Mouse (Mus musculus) erythroblast, embryonic 14.5 days (primary cell): ENCODE data around the gene Trp63.

Experiments
- GATA1 ChIP-seq: IDR thresholded peaks from 2 replicates; pipeline ENCODE4 v1.6.1; 2012; ENCODE audit warnings: low read length, inconsistent platforms, mixed read lengths
- TAL1 ChIP-seq: IDR thresholded peaks from 3 replicates; pipeline ENCODE4 v1.6.1; 2012; ENCODE audit warnings: low read length, inconsistent platforms, mixed read lengths

DNA sequence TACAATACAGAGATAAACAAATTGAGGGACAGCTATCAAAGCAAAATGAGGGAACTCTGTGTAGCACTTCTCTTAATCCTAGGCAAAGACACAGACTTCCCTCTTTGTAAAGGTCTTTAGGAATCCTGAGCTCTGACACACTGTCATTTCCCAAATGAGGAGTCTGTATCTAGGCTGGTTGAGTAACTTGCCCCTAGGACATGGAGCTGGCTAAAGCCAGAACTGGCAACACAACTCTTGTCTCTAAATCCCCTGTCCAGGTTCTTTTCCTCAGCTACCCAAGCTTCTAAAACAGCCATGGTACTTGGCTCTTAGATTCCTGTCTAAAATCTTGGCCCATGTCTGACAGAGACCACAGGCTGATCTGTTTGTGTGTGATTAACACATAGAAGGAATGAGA lies 116.1 kb downstream of the Trp63 start:
- TF ChIP-seq TAL1, result no peak
- no peak for TF ChIP-seq GATA1
